Mouse (Mus musculus) megakaryocyte progenitor cell, adult 5-6 weeks (primary cell): Measurements from ENCODE around the gene Vps52. TPM values are rescaled to one million over a fixed set of nuclear protein-coding genes. Genes with fewer than 3 reads are reported as not detected.

Experiments
- ATAC-seq: replicated peaks from 2 replicates; pipeline ENCODE4 v1.8.0; 2016; ENCODE audit warnings: mild to moderate bottlenecking, moderate TSS enrichment, inconsistent platforms; ENCODE audit not compliant: poor library complexity
- total RNA-seq, 2 experiments: library from RNA; stranded (forward) in 1 of 2; stranded (reverse) in 1 of 2; fragments of 157-497, 149-512 nt in 1 of 2; fragments of 200-1000 nt in 1 of 2; gene quantifications; 2 replicates each; pipeline versions ENCODE4 v1.2.3 to v1.2.4; 2015 to 2017

Gene Vps52
- total RNA-seq, 2 experiments from 2014 or later, result 13.7 to 16.6 TPM

DNA sequence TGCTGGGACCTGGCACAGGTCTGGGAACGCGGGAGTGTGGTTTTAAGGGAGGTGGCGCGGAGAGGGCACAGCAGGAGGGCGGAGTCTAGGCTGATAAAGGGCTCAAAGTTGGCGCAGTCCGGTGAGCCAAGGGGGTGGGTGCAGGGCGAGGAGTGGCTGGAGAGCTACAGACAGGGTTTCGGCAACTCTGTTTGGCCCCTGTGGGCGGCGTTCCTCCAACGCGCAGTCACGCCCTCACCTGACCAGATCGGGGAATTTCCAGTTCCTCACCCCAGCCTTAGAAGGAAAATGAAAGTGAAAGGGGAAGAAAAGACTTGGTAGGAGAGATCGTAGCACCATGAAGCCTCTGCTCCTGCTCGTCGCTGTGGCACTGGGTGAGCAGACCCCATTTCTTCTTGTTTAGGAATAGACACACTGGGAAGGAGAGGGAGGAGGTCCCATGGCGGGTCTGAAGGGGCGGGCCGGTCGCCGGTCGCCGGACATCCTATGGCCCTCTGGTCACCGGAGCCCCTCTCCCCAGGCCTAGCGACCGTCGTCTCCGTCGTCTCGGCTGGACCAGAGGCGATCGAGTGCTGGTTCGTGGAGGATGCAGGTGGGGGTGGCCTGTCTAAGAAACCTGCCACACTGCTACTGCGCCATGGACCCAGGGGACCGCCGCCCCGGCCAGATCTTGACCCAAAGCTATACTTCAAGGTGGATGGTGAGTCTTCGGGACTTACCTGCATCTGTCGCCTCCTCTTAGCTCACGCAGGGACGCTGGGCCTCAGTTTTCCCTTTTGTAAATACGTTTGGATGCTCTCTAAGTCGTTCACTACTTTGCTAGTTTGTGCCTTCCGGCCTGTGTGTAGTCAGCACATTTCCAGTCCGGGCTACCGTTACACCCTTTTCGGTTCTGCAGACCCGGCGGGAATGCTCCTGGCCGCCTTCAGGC is 36.0 kb upstream of the Vps52 start:
- ATAC-seq, result peak; percentile 64

GRCm38 (mm10) chr17:33920282-33921097 is 35.1 kb upstream of the Vps52 start:
- ATAC-seq, result peak; percentile 42

DNA sequence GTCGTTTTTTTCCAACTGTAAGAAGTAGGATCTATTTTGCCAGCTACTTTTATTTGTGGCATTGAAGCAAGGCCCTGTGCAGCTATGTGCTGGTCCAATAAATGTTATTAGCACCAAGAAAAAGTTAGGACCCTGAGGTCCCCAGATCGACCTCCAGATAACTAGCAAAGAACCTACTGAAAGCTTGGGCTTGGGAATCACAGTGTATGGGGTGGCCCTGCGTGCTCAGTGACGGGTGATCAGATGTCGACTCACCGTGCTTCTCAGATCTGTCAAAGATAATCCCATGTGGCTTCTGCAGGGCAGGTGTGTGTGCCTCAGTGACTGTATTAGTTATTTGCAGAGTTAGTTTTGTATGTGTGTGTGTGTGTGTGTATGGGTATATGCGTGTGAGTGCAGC is 34.3 kb upstream of the Vps52 start:
- ATAC-seq, result no peak

DNA sequence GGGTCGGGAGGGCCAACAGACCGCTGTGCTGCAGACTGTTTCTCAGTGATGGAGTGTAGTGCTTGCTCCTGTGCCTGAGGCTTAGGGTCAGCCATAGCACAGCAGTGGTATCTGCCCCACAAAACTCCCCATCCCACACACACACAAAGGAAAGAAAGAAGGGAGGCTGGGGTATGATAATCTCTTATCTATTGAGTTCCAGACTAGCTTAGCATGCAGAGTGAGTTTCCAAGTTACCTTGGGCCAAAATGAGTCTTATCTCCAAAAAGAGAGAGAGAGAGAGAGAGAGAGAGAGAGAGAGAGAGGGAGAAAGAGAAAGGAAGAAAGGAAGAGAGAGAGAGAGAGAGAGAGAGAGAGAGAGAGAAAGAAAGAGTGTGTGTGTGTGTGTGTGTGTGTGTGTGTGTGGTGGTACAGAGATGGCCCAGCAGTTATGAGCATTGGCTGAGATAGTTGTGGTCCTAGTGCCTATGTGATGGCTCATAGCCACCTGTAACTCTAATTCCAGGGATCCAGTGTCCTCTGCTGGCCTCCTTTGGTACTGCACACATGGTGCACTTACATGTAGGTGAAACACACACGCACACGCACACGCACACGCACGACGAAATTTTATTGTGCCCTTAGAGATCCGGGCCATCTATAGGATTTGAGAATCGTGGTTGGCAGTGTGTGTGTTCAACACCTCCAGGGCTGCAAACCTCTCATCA is 30.9 kb upstream of the Vps52 start:
- ATAC-seq, result peak; percentile 29

DNA sequence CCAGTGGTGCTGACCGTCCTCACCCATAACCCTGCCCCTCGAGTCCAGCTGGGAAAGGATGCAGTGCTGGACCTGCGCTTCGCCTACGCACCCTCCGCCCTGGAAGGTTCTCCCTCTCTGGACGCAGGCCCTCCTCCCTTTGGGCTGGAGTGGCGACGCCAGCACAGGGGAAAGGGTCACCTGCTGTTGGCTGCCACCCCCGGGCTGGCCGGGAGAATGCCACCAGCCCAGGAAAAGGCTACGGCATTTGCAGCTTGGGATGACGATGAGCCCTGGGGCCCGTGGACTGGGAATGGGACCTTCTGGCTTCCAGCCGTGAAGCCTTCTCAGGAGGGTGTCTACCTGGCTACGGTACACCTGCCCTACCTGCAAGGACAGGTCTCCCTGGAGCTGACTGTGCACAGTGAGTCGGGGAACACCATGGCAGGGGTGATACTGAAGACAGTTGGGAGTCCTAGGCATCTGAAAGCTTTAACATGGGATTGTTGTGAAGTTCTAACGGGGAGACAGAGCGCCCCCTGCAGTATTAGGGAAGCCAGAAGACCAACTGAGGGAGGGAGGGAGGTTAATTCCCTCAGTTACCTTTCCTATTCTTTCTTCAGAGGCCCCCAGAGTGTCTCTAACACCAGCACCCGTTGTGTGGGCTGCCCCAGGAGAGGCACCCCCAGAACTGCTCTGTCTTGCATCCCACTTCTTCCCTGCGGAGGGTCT is 30.1 kb upstream of the Vps52 start:
- ATAC-seq, result no peak

- no peak for ATAC-seq
Observed at GRCm38 (mm10) chr17:33926207-33926932, 29.2 kb upstream of the Vps52 start.

- ATAC-seq, result no peak
Observed at GRCm38 (mm10) chr17:33928251-33928947, 27.2 kb upstream of the Vps52 start.

DNA sequence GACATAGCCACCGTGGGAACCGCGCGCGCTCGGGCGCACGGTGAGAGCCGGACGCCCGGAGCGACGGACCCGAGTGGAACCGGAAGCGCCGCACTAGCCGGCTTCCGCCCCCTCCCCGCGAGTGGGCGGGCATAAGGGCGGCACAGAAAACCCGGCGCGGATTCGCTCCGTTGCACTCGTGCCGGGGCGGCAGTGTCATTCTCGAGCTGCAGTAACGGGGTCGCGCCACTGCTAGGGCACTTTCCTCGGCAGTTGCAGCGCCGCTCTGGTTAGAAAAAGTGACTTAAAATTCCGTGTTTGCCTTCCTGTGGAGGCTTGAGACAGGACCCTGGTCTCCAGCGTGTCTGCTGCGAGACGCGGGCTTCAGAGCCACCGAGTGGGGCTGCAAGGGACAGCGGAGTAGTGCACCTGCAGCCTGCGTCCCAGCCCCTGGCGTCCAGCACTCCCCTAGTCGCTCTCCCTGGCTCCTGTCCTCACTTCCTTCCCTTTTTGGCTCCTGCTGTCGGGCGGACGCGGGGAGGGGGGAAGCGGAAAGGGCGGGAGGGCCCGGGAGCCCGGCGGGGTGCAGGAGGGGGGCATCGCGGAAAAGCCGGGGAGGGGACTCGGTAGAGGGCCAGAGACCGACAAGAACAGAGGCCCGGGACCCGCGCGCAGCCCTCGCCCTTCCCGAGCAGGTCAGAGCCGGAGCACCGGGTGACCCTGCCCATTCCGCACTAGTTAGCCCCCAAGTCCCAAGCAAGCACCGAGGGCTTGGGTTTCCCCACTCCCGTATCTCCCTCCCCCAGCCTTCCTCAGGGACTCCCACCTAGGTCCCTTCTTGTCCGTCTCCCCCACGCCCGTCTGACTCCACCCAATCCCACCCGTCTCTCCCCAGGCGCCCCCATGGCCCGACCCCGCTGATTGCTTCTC is 26.0 kb upstream of the Vps52 start, which contains the start of gene Rgl2:
TSS of gene Rgl2 (plus strand) at position 173 of the 909 bp plus-strand sequence.
- peak; percentile 74 for ATAC-seq

DNA sequence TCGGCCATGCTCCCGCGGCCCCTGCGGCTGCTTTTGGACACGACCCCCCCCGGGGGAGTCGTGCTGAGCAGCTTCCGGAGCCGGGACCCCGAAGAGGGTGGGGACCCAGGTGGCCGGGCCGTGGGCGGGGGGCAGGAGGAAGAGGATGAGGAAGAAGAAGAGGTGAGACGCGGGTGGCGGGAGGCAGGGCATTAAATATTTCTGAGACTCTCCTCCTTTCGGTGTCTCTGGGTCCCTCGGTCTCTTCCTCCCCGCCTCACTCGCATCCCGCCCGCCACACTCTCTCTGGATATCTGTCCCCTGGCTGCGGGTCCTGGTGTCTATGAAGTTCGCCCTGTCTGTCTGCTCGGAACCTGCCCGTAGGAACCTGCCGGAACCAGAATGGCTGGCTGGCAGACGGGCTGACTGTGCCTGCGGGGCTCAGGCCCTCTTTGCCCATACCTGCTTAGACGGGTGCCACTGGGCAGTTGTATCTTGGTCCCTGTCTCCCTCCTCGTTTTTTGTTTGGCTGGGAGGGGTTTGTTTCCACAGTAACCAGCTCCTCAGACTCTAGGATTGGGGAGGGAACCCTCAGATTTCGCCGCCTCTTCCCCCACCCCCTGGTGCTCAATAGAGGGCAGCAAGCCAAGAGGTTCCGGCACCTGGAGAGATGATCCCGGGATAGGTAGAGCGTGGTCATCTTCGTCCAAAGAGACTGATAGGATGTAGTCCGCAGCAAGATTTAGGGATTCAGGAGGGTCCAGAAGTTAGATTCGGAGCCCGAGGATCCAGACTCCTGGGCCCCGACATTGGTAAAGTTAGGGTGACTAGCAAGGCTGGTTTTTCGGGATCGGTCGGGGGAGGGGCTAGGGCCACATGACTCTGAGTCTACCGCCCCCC is 25.1 kb upstream of the Vps52 start:
- ATAC-seq, result peak; percentile 27

DNA sequence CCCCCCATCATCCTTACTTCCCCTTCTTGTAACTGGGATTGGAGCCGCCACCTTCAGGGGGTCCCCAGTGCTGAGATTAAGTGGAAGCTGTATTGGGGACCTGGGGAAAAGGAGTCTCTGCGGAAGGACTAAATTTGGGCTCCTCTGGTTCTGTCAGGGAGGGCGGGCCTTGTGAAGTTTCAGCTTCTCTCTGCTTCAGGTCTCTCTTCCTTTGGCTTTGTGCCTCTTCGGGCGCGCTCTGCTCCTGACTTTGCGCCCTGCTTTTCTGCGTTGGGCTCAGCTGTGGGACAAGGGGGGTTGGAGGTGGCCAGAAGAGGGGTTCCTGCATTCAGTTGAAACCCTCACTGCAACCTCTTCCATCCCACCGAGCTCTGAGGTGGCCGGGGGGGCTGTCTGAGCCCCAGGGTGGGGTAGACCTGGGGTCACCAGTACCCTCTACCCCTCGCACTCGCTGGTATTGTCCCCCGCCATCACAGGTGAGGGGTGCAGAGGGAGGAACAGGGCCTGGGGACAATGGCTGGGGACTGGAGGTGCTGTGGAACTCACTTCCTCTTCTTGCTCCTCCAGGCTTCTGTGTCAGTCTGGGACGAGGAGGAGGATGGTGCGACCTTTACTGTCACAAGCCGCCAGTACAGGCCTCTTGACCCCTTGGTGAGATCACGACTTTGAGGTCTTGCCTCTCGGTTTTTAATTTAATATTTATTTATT is 24.3 kb upstream of the Vps52 start:
- no peak for ATAC-seq

DNA sequence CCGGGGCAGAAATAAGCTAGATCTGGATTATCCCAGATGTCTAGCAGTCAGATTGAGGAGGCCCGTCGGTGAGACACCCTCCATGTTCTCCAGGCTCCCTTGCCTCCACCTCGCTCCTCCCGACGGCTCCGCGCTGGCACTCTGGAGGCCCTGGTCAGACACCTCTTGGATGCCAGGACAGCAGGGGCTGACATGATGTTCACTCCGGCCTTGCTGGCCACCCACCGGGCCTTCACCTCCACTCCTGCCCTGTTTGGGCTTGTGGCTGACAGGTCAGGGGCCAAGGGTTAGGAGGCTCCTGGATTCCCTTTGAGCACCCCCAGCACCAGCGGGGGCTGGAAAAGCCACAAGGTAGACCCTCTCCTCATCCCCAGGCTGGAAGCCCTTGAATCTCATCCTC is 23.7 kb upstream of the Vps52 start:
- ATAC-seq, result no peak

DNA sequence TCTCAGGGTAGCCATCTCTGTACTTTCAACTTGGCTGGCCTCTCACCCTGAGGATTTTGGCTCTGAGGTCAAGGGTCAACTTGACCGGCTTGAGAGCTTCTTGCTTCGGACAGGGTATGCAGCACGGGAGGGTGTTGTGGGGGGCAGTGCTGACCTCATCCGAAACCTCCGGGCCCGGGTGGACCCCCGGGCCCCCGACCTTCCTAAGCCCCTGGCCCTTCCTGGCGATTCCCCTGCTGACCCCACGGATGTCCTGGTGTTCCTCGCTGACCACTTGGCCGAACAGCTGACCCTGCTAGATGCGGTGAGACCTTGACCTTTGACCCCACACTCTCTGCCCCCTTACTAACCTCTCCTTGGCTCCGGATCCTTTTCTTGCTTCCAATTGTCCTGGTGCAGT is 23.2 kb upstream of the Vps52 start:
- ATAC-seq, result no peak

- ATAC-seq, result no peak
Observed at GRCm38 (mm10) chr17:33932970-33933369, 22.6 kb upstream of the Vps52 start.

GRCm38 (mm10) chr17:33935422-33936055 is 20.1 kb upstream of the Vps52 start:
- no peak for ATAC-seq

GRCm38 (mm10) chr17:33936993-33937392 is 18.6 kb upstream of the Vps52 start:
- no peak for ATAC-seq

GRCm38 (mm10) chr17:33938783-33939182 is 16.8 kb upstream of the Vps52 start:
- ATAC-seq, result no peak
